Mouse (Mus musculus) brain, embryonic 14.5 days (tissue): ENCODE measurements at regions not wholly inside any gene's neighbourhood (a gene's known extent, or its start where the extent isn't known, plus 50 kb on each side); places are given as distances from the start of the nearest gene placed in this dataset.

Source experiments
- DNase-seq: peaks from one replicate; pipeline ENCODE4 v3.0.0-alpha.2; 2011; ENCODE audit warnings: low read depth
- CTCF ChIP-seq: fragments of 200-500 bp; IDR thresholded peaks from 2 replicates; pipeline ENCODE4 v1.5.1; 2012; ENCODE audit warnings: inconsistent platforms, mild to moderate bottlenecking, moderate library complexity, borderline replicate concordance; ENCODE audit not compliant: insufficient read depth, insufficient read length; ENCODE audit errors: extremely low read depth
- POLR2A ChIP-seq: fragments of 200-500 bp; IDR thresholded peaks from 2 replicates; pipeline ENCODE4 v1.6.1; 2012; ENCODE audit warnings: mild to moderate bottlenecking, inconsistent platforms, borderline replicate concordance; ENCODE audit not compliant: poor library complexity, insufficient read depth, insufficient read length, severe bottlenecking; ENCODE audit errors: extremely low read depth

- TF ChIP-seq CTCF (no peak), POLR2A (no peak)
- no peak for DNase-seq
These were observed 857.4 kb downstream of the Stpg2 start for GRCm38 (mm10) chr3:140062880-140063279.

GRCm38 (mm10) chr3:140084333-140084732 is 878.8 kb downstream of the Stpg2 start:
- TF ChIP-seq POLR2A (no peak), CTCF (no peak)
- DNase-seq, result no peak

- TF ChIP-seq POLR2A (no peak), CTCF (no peak)
- no peak for DNase-seq
These were observed 879.9 kb downstream of the Stpg2 start for GRCm38 (mm10) chr3:140085385-140085784.

GRCm38 (mm10) chr3:140088019-140088418 is 882.5 kb downstream of the Stpg2 start:
- TF ChIP-seq CTCF, result no peak
- no peak for TF ChIP-seq POLR2A
- DNase-seq, result no peak

- DNase-seq, result peak; percentile 24
- no peak for TF ChIP-seq CTCF
- TF ChIP-seq POLR2A, result no peak
These were observed 886.4 kb downstream of the Stpg2 start for GRCm38 (mm10) chr3:140091900-140092299.

GRCm38 (mm10) chr3:140096854-140097540 is 891.5 kb downstream of the Stpg2 start:
- no peak for DNase-seq
- TF ChIP-seq CTCF, result no peak
- no peak for TF ChIP-seq POLR2A

- DNase-seq, result peak; percentile 55
- TF ChIP-seq CTCF (no peak), POLR2A (no peak)
These were observed 903.9 kb downstream of the Stpg2 start for GRCm38 (mm10) chr3:140109401-140109800.

GRCm38 (mm10) chr3:140111414-140112172 is 906.1 kb downstream of the Stpg2 start:
- TF ChIP-seq POLR2A (no peak), CTCF (no peak)
- DNase-seq, result peak; percentile 70

GRCm38 (mm10) chr3:140115116-140115515 is 909.6 kb downstream of the Stpg2 start:
- no peak for DNase-seq
- TF ChIP-seq CTCF (no peak), POLR2A (no peak)

- no peak for TF ChIP-seq POLR2A
- no peak for TF ChIP-seq CTCF
- DNase-seq, result peak; percentile 58
These were observed 921.8 kb downstream of the Stpg2 start for GRCm38 (mm10) chr3:140127310-140127709.

GRCm38 (mm10) chr3:140129065-140129778 is 923.7 kb downstream of the Stpg2 start:
- DNase-seq, result peak; percentile 27
- TF ChIP-seq POLR2A (no peak), CTCF (no peak)

GRCm38 (mm10) chr3:140143900-140144299 is 938.4 kb downstream of the Stpg2 start:
- no peak for TF ChIP-seq POLR2A
- no peak for TF ChIP-seq CTCF
- DNase-seq, result no peak
